ENCODE assay signal across 9 mouse cellular contexts in the genomic region with DNA sequence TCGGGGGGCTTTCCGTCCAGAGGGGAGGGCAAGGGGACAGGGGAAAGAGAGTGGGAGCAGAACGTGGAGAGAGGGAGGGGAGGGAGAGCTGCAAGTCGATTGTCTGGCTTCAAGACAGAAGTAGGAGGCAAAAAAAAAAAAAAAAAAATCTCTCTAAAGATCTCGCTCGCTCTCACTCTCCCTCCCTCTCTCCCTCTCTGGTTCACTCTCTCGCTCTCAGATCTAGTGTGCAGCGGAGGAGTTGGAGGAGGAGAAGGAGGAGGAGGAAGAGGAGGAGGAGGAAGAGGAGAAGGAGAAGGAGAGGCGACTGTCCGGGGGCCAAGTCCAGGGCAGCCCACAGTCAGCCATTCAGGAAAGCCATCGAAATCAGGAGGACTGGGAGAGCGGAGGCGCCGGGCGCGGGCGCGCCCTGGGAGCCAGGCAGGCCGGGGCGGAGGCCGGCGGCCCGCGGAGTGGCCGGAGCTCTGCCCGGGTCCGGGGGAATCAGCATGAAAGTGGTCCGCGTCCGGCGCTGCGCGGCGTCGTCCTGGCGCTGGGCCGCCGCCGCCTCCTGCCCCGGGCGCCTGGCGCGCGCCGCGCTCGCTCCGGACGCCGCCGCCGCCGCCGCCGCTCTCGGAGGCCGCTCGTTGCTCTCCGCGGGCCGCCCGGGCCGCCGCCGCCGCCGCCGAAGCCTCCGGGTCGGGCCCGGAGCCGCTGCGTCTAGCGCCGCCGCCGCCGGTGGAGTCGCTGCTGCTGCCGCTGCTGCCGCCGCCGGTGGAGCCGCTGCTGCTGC. TPM values are rescaled to one million over a fixed set of nuclear protein-coding genes. Genes with fewer than 3 reads are reported as not detected.
DNase-seq lines count a peak whose midpoint lies in the region; ATAC-seq and TF ChIP-seq lines count a peak whose summit lies in the region.
"Had no signal": no experiment of that assay in that cellular context is flagged by ENCODE, and none has a peak within 500 bp of the region (broad histone marks: within the 10 kb centered on the region; RNA-seq: fewer than 3 reads in every experiment).

No protein-coding gene starts in this region.

- intact Hi-C loops in gastrocnemius, adult 2 months (cut with DNase I), result loop anchor here (1.0 to 10.0 kb wide), 3 partner anchors 9 to 1054 kb away; no protein-coding TSS in a partner anchor

- peaks cover 18% of the 10 kb centered on the region for H3K36me3 ChIP-seq in forebrain, embryonic 12.5 days (replicated peaks)
- no peaks in the 10 kb centered on the region for H3K36me3 ChIP-seq in hindbrain, postnatal 0 days (ENCODE audit: insufficient read depth, low read length)
- no peaks in the 10 kb centered on the region for H3K36me3 ChIP-seq in liver, embryonic 16.5 days (ENCODE audit: control insufficient read depth, insufficient read depth)
- H3K36me3 ChIP-seq: G1E had no signal

- peak; percentile 76 for DNase-seq in gastrocnemius, adult 2 months
- no peak for DNase-seq in gastrocnemius, adult 18-20 months (ENCODE audit: low spot score)
- peak; percentile 72 for DNase-seq in ES-CJ7 (ENCODE audit: low read depth, low spot score)
- DNase-seq in hindbrain, postnatal 0 days (ENCODE audit: low spot score), result peak; percentile 25
- peak; percentile 57 for DNase-seq in testis, postnatal 10 days (ENCODE audit: low spot score)
- no peak for DNase-seq in thymus, postnatal 0 days (ENCODE audit: low spot score)

- ATAC-seq in forebrain, embryonic 12.5 days (ENCODE audit: low FRiP score), result no peak
- ATAC-seq in hindbrain, postnatal 0 days, result no peak
- 0 out of 2 replicates have a peak, but pooled peaks have one; percentile 2 for ATAC-seq in liver, embryonic 16.5 days (ENCODE audit: low read depth)

- H3K4me1 ChIP-seq in forebrain, embryonic 12.5 days, result peaks cover 13% of the 10 kb centered on the region
- H3K4me1 ChIP-seq in hindbrain, postnatal 0 days (ENCODE audit: insufficient read depth, low read length), result no peaks in the 10 kb centered on the region
- H3K4me1 ChIP-seq in liver, embryonic 16.5 days (ENCODE audit: control insufficient read depth, low read depth, low read length), result no peaks in the 10 kb centered on the region; the same call in 1 of the 2 replicates

- H3K27ac ChIP-seq in gastrocnemius, adult 2 months, result peak overlapping the region; percentile 94
- peak overlapping the region; percentile 100 for H3K27ac ChIP-seq in forebrain, embryonic 12.5 days
- peak overlapping the region; percentile 96 for H3K27ac ChIP-seq in hindbrain, postnatal 0 days
- peak overlapping the region; percentile 85 for H3K27ac ChIP-seq in liver, embryonic 16.5 days (ENCODE audit: low read length)

- H3K4me2 ChIP-seq in forebrain, embryonic 12.5 days, result peak overlapping the region; percentile 72
- peak overlapping the region; percentile 77 for H3K4me2 ChIP-seq in hindbrain, postnatal 0 days (ENCODE audit: low read depth, low read length)
- peak overlapping the region; percentile 55 for H3K4me2 ChIP-seq in liver, embryonic 16.5 days (ENCODE audit: low read depth, low read length)

- H3K4me3 ChIP-seq in gastrocnemius, adult 2 months, result peak overlapping the region; percentile 94
- H3K4me3 ChIP-seq in forebrain, embryonic 12.5 days (replicated peaks), result peak overlapping the region; percentile 83
- H3K4me3 ChIP-seq in hindbrain, postnatal 0 days (ENCODE audit: low read length), result peak overlapping the region; percentile 78
- H3K4me3 ChIP-seq in liver, embryonic 16.5 days (ENCODE audit: low read depth, low read length), result peak overlapping the region; percentile 61

- no peak for TF ChIP-seq CTCF in gastrocnemius, adult 2 months (IDR thresholded peaks at IDR 0.05)
- no peak for TF ChIP-seq CTCF in hindbrain, postnatal 0 days (IDR thresholded peaks at IDR 0.05; ENCODE audit: low read depth)

- H3K9me3 ChIP-seq in forebrain, embryonic 12.5 days, result no peaks in the 10 kb centered on the region
- no peaks in the 10 kb centered on the region for H3K9me3 ChIP-seq in hindbrain, postnatal 0 days (ENCODE audit: low read length)
- H3K9me3 ChIP-seq in liver, embryonic 16.5 days (replicated peaks; ENCODE audit: control insufficient read depth, low read length), result no peaks in the 10 kb centered on the region

- peak overlapping the region; percentile 98 for H3K9ac ChIP-seq in forebrain, embryonic 12.5 days
- peak overlapping the region; percentile 86 for H3K9ac ChIP-seq in hindbrain, postnatal 0 days (replicated peaks; ENCODE audit: low read length)
- peak overlapping the region; percentile 58 for H3K9ac ChIP-seq in liver, embryonic 16.5 days (ENCODE audit: low read depth, low read length)

- WGBS in forebrain, embryonic 12.5 days, result under 1% methylated on average over 71 of the region's 84 CpGs
- WGBS in hindbrain, postnatal 0 days, result under 1% methylated on average over 47 of the region's 84 CpGs
- under 1% methylated on average over 62 of the region's 84 CpGs for WGBS in liver, embryonic 16.5 days (ENCODE audit: insufficient replicate concordance)

- H3K27me3 ChIP-seq in forebrain, embryonic 12.5 days, result peaks cover 41% of the 10 kb centered on the region
- H3K27me3 ChIP-seq in hindbrain, postnatal 0 days (ENCODE audit: insufficient read depth, low read length), result peaks cover 13% of the 10 kb centered on the region; the same call in 1 of the 2 replicates
- H3K27me3 ChIP-seq in liver, embryonic 16.5 days (ENCODE audit: control insufficient read depth, insufficient read depth, low read depth, low read length), result peaks cover 69% of the 10 kb centered on the region

RNA-seq across cellular contexts. Expression of gene Nr2f2, which starts 5.7 kb away (rescaled TPM):
- 10 to 100 TPM; 15.8 to 16.2 TPM for total RNA-seq in gastrocnemius, adult 2 months (2021)
- total RNA-seq in gastrocnemius, adult 18-20 months (2021), result 10 to 100 TPM; 18.6 to 25.1 TPM
- polyA plus RNA-seq in forebrain, embryonic 12.5 days (2016; fragmentation: Nextera tagmentation; extraction: Ambion mirVana), result 129 and 162 TPM in 2 replicates
- total RNA-seq in hindbrain, postnatal 0 days (2014; rRNA removed), result 33.2 and 43.1 TPM in 2 replicates
- 74.2 and 75.4 TPM in 2 replicates for polyA plus RNA-seq in hindbrain, postnatal 0 days (2015; fragmentation: Nextera tagmentation; extraction: Ambion mirVana)
- polyA plus RNA-seq in liver, embryonic 16.5 days (2015; fragmentation: Nextera tagmentation; extraction: Ambion mirVana), result 6.2 and 6.7 TPM in 2 replicates
- polyA plus RNA-seq in thymus, postnatal 0 days (2015; fragmentation: Nextera tagmentation; extraction: Ambion mirVana), result 4.3 and 5.3 TPM in 2 replicates
- polyA plus RNA-seq: G1E had no signal

Comparison
In these comparisons a context has a peak if more than half of its experiments do, and no peak if none do; other contexts are left out.
1. DNase-seq: peak in gastrocnemius, adult 2 months (single experiment), ES-CJ7 (single experiment), hindbrain, postnatal 0 days (single experiment) and testis, postnatal 10 days (single experiment); none in gastrocnemius, adult 18-20 months (single experiment) and thymus, postnatal 0 days (single experiment).
2. Peak in every context shown above with its lines, with median percentiles within 50 percentile points of each other: H3K27ac ChIP-seq, H3K4me3 ChIP-seq, H3K4me2 ChIP-seq and H3K9ac ChIP-seq.